Mouse (Mus musculus) 3T3-L1 (cell line): Measurements from ENCODE around the gene Gm20388.

Source experiments
- DNase-seq: peaks from one replicate; pipeline ENCODE4 v3.0.0-alpha.2; 2015; ENCODE audit warnings: low read depth, low spot score

The Gm20388 gene

GRCm38 (mm10) chr8:122192771-122193170, 2282.1 kb downstream of the Gm20388 start:
- no peak for DNase-seq

- DNase-seq, result no peak
These were observed 2282.9 kb downstream of the Gm20388 start for GRCm38 (mm10) chr8:122193521-122193920.

- peak; percentile 75 for DNase-seq
These were observed 2283.8 kb downstream of the Gm20388 start for GRCm38 (mm10) chr8:122194396-122194795.

GRCm38 (mm10) chr8:122197342-122197741, 2286.7 kb downstream of the Gm20388 start:
- DNase-seq, result no peak

GRCm38 (mm10) chr8:122198378-122199025, 2287.9 kb downstream of the Gm20388 start:
- no peak for DNase-seq

- no peak for DNase-seq
These were observed 2288.6 kb downstream of the Gm20388 start for GRCm38 (mm10) chr8:122199191-122199590.

GRCm38 (mm10) chr8:122199841-122200240, 2289.2 kb downstream of the Gm20388 start:
- DNase-seq, result no peak

GRCm38 (mm10) chr8:122211591-122211990, 2300.9 kb downstream of the Gm20388 start:
- DNase-seq, result no peak

- DNase-seq, result no peak
These were observed 2305.0 kb downstream of the Gm20388 start for GRCm38 (mm10) chr8:122215630-122216029.

- DNase-seq, result no peak
These were observed 2305.8 kb downstream of the Gm20388 start for GRCm38 (mm10) chr8:122216433-122216832.

- DNase-seq, result no peak
These were observed 2307.0 kb downstream of the Gm20388 start for GRCm38 (mm10) chr8:122217456-122218177.

- DNase-seq, result peak; percentile 34
These were observed 2313.5 kb downstream of the Gm20388 start for GRCm38 (mm10) chr8:122223976-122224649.

- DNase-seq, result peak; percentile 89
These were observed 2314.0 kb downstream of the Gm20388 start for GRCm38 (mm10) chr8:122224650-122225022.

- DNase-seq, result peak; percentile 88
These were observed 2314.8 kb downstream of the Gm20388 start for GRCm38 (mm10) chr8:122225446-122225845.

- DNase-seq, result peak; percentile 91
These were observed 2316.7 kb downstream of the Gm20388 start for GRCm38 (mm10) chr8:122227345-122227744.

- DNase-seq, result no peak
These were observed 2318.3 kb downstream of the Gm20388 start for GRCm38 (mm10) chr8:122228792-122229575.

GRCm38 (mm10) chr8:122229819-122230711, 2319.4 kb downstream of the Gm20388 start:
- no peak for DNase-seq

- peak; percentile 83 for DNase-seq
These were observed 2320.2 kb downstream of the Gm20388 start for GRCm38 (mm10) chr8:122230712-122231337.

GRCm38 (mm10) chr8:122234055-122234454, 2323.4 kb downstream of the Gm20388 start:
- DNase-seq, result no peak

- no peak for DNase-seq
These were observed 2325.9 kb downstream of the Gm20388 start for GRCm38 (mm10) chr8:122236521-122236920.
